Mouse (Mus musculus): Measurements from ENCODE around the gene Trappc13.
"Not testable (repeated sequence)": the region's sequence is repeated elsewhere in the genome, so short reads cannot be mapped to it uniquely, and the experiment has no call there.

The Trappc13 gene

GRCm38 (mm10) chr13:104177796-104178649 lies at the start of gene Trappc13:
TSS of gene Trappc13 (minus strand) at chr13:104178469.
- DNase-seq (ENCODE audit: low spot score in 2 of 2), result peak; percentile 52 to 83

GRCm38 (mm10) chr13:104227478-104227877 lies 49.2 kb upstream of the Trappc13 start:
- DNase-seq (ENCODE audit: low spot score in 2 of 2), result no peak

- DNase-seq (ENCODE audit: low spot score in 2 of 2), result no peak
Observed at GRCm38 (mm10) chr13:104204313-104204712, 26.0 kb upstream of the Trappc13 start.

DNA sequence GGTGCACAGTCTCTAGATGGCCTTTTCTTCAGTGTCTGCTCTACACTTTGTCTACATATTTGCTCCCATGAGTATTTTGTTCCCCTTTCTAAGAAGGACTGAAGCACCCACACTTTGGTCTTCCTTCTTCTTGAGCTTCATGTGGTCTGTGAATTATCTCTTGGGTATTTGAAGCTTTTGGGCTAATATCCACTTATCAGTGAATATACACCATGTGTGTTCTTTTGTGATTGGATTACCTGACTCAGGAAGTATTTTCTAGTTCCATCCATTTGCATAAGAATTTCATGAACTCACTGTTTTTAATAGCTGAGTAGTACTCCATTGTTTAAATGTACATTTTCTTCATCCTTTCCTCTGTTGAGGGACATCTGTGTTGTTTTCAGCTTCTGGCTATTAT lies 17.6 kb upstream of the Trappc13 start:
- DNase-seq (ENCODE audit: low spot score in 2 of 2), result not testable (repeated sequence)

- DNase-seq (ENCODE audit: low spot score in 2 of 2), result no peak
Observed at GRCm38 (mm10) chr13:104187357-104187756, 9.1 kb upstream of the Trappc13 start.

- no peak for DNase-seq (ENCODE audit: low spot score in 2 of 2)
Observed at GRCm38 (mm10) chr13:104179176-104179888, 1.1 kb upstream of the Trappc13 start.

- DNase-seq (ENCODE audit: low spot score in 2 of 2), result peak; percentile 92 to 95
Observed at GRCm38 (mm10) chr13:104178650-104179121, 417 bp upstream of the Trappc13 start, which contains the start of gene Trim23. TSS of gene Trim23 (plus strand) at chr13:104178797.

DNA sequence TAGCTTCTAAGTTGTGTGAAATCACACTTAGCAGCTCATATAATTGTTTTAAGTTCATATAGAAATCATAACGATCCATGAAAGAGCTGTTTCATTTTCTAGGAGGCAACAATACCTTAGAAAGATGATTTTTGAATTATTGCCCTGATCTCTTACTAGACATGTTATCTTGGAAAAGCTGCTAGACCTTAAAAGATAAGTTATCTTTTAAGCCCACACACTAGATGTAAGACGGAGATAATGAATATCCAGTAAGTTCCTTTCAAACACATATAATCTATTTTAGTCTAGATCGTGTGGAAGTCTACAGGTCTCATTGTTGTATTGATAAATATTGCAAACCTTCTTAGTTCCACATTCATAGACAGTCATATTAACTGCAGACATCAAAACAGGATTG lies 1.4 kb downstream of the Trappc13 start:
- DNase-seq (ENCODE audit: low spot score in 2 of 2), result no peak

- DNase-seq (ENCODE audit: low spot score in 2 of 2), result no peak
Observed at GRCm38 (mm10) chr13:104172498-104172897, 5.8 kb downstream of the Trappc13 start.

GRCm38 (mm10) chr13:104171711-104172110 lies 6.6 kb downstream of the Trappc13 start:
- no peak for DNase-seq (ENCODE audit: low spot score in 2 of 2)

DNA sequence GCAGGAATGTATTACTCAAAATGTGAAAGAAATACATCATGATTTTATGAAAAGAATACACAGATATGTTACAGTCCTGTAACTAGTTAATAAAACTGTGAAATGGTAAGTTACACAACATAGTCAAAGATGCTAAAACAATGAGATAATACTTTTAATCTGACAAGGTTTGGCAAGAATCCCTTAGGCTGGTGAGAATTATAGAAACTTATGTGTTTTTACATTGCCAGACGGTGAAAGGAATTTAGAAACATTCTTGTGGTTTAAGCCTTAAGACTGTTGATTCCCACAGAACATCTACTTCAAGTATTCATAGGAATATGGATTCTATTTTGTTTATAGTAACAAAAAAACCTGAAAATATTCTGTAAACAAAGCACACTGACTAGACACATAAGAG lies 22.6 kb downstream of the Trappc13 start:
- no peak for DNase-seq (ENCODE audit: low spot score in 2 of 2)

- no peak for DNase-seq (ENCODE audit: low spot score in 2 of 2)
Observed at GRCm38 (mm10) chr13:104155106-104155505, 23.2 kb downstream of the Trappc13 start.

DNA sequence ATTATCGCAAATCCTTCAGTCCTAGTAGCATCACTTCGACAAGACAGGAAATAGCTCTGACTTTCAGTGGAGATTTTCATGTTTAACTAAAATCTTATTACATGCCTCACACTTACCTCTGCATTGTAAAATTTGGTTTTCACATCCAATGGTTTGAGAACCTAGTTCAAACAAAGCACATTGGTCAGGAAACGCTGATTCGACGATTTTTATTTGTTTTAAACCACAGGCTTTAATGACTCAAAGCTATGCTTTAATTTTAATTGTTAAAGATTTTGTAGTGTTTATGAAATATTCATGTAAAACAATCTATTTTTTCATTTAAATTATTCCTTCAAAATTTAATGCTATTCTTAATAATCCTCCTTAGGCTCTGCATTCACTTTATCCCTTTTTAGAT lies 24.1 kb downstream of the Trappc13 start:
- no peak for DNase-seq (ENCODE audit: low spot score in 2 of 2)

DNA sequence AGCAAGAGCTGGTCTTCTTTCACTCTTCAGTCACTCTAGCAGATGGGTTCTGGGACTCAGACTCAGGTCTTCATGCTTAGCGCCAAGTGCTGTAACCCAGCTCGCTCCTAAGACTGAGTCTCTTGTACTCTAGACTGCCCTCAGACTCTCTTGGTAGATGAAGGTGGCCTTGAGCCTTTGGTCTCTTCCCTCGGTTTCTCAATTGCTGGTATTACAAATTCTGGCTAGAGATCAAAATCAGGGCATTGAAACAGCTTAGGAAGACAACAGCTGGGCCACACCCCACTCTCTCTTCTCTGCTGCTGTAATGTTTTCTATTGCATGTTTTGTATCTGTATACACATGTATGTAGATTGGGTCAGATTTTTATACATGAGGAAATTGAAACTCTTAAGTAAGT lies 32.6 kb downstream of the Trappc13 start:
- DNase-seq (ENCODE audit: low spot score in 2 of 2), result no peak

GRCm38 (mm10) chr13:104144871-104145270 lies 33.4 kb downstream of the Trappc13 start:
- DNase-seq (ENCODE audit: low spot score in 2 of 2), result no peak

- DNase-seq (ENCODE audit: low spot score in 2 of 2), result peak; percentile 72 to 79
Observed at GRCm38 (mm10) chr13:104139369-104140209, 38.7 kb downstream of the Trappc13 start.

DNA sequence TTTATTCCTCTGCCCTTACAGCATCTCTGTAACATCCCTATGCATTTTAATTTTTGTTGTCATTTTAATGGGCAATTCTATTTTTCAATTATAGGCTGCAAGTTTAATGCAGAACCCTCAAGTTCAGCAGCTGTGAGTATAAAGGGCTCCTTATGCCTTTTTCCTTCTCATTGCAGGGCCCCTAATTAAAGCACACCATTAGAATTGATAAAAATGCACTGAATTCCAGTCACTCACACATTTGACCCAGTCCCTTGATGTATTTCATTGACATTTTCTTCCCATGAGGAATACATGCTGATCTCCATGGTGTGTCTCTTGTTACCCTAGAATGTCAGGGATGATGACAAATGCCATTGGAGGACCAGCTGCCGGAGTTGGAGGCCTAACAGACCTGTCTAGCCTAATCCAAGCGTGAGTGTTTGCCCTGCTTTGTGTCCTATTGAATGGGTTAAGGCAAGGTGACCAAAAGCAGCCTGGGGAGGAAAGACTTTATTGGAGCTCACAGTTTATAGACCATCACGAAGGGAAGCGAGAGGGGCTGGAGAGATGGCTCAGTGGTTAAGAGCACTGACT lies 43.7 kb downstream of the Trappc13 start:
- DNase-seq (ENCODE audit: low spot score in 2 of 2), result no peak

GRCm38 (mm10) chr13:104132561-104132960 lies 45.7 kb downstream of the Trappc13 start:
- DNase-seq (ENCODE audit: low spot score in 2 of 2), result no peak

- no peak for DNase-seq (ENCODE audit: low spot score in 2 of 2)
Observed at GRCm38 (mm10) chr13:104123662-104124381, 54.4 kb downstream of the Trappc13 start.

- DNase-seq (ENCODE audit: low spot score in 2 of 2), result no peak
Observed at GRCm38 (mm10) chr13:104122078-104122840, 56.0 kb downstream of the Trappc13 start.
